In the genomic region with DNA sequence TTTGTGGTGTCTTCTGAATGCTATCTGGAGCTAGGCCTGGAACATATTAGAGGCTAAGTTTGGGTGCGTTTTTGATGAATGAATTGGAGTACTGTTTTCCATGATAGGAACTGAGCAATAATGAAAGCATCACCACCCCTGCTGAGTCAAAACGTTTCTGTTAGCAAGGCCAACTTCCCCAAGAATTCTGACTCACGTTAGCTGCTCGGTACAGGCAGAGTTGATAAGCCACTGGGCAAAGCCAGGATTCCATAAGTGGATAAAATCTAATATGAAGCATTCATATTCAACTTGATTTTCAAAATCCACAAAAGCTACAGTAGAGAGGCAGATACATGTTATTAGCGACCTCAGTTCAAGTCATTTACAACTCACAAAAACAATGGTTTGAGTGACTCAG, we compare ENCODE assay signal across 22 mouse cellular contexts.
A peak's percentile ranks its signal among the peaks of the same experiment; 100 is the strongest.
DNase-seq lines count a peak whose midpoint lies in the region; ATAC-seq and TF ChIP-seq lines count a peak whose summit lies in the region.
"Had no signal": no experiment of that assay in that cellular context is flagged by ENCODE, and none has a peak within 500 bp of the region (broad histone marks: within the 10 kb centered on the region; RNA-seq: fewer than 3 reads in every experiment).

No protein-coding gene starts in this region.

- H3K27ac ChIP-seq in liver, adult 2 months (replicated peaks; ENCODE audit: insufficient read depth, low read depth, low read length): no peak overlapping the region
- H3K27ac ChIP-seq in liver, embryonic 11.5 days (ENCODE audit: low read depth, low read length): no peak overlapping the region
- H3K27ac ChIP-seq in intestine, embryonic 16.5 days (ENCODE audit: low read length): no peak overlapping the region; the same call in 1 of the 2 replicates
- H3K27ac ChIP-seq in forebrain, embryonic 13.5 days: no peak overlapping the region
- H3K27ac ChIP-seq: embryonic facial prominence, embryonic 13.5 days; embryonic facial prominence, embryonic 15.5 days; forebrain, embryonic 10.5 days; forebrain, embryonic 12.5 days; forebrain, embryonic 15.5 days had no signal

- whole genome bisulfite sequencing in liver, adult 2 months: 72% methylated on average over 5 of the region's 5 CpGs
- WGBS in liver, embryonic 11.5 days: 69% methylated on average over 5 of the region's 5 CpGs
- 63% methylated on average over 5 of the region's 5 CpGs for WGBS in intestine, embryonic 16.5 days
- 43% methylated on average over 5 of the region's 5 CpGs for WGBS in large intestine, adult 2 months
- WGBS in forebrain, embryonic 13.5 days: 77% methylated on average over 5 of the region's 5 CpGs

- TF ChIP-seq CTCF in liver, adult 2 months (IDR thresholded peaks at IDR 0.05; ENCODE audit: low read depth, low read length): no peak

- no peaks in the 10 kb centered on the region for H3K36me3 ChIP-seq in liver, adult 2 months (ENCODE audit: control insufficient read depth, insufficient read depth, low read length)
- H3K36me3 ChIP-seq in liver, embryonic 11.5 days (ENCODE audit: control insufficient read depth, insufficient read depth, low read length): no peaks in the 10 kb centered on the region
- H3K36me3 ChIP-seq in intestine, embryonic 16.5 days (ENCODE audit: control insufficient read depth, insufficient read depth, low read length): no peaks in the 10 kb centered on the region
- H3K36me3 ChIP-seq in forebrain, embryonic 13.5 days (ENCODE audit: poor library complexity, severe bottlenecking): no peaks in the 10 kb centered on the region
- H3K36me3 ChIP-seq: embryonic facial prominence, embryonic 13.5 days; embryonic facial prominence, embryonic 15.5 days; forebrain, embryonic 10.5 days; forebrain, embryonic 12.5 days; forebrain, embryonic 15.5 days had no signal

- H3K27me3 ChIP-seq in liver, adult 2 months (ENCODE audit: control insufficient read depth, insufficient read depth, low read length): no peaks in the 10 kb centered on the region
- H3K27me3 ChIP-seq in liver, embryonic 11.5 days (replicated peaks; ENCODE audit: control insufficient read depth, insufficient read depth, low read length): no peaks in the 10 kb centered on the region
- H3K27me3 ChIP-seq in intestine, embryonic 16.5 days (replicated peaks; ENCODE audit: control insufficient read depth, insufficient read depth, low read length): no peaks in the 10 kb centered on the region
- no peaks in the 10 kb centered on the region for H3K27me3 ChIP-seq in forebrain, embryonic 13.5 days
- H3K27me3 ChIP-seq: embryonic facial prominence, embryonic 13.5 days; embryonic facial prominence, embryonic 15.5 days; forebrain, embryonic 12.5 days; forebrain, embryonic 15.5 days had no signal

- ATAC-seq in liver, embryonic 11.5 days (replicated peaks; ENCODE audit: low FRiP score): no peak
- peak; percentile 57 for ATAC-seq in intestine, embryonic 16.5 days
- ATAC-seq in forebrain, embryonic 13.5 days: no peak
- no peak for ATAC-seq in megakaryocyte-erythroid progenitor cell, adult 5-6 weeks (replicated peaks; ENCODE audit: low FRiP score, low TSS enrichment, poor library complexity, severe bottlenecking)
- ATAC-seq: forebrain, embryonic 15.5 days; forebrain, postnatal 0 days had no signal

- H3K4me1 ChIP-seq in liver, adult 2 months (ENCODE audit: control insufficient read depth, insufficient read depth, low read length): no peaks in the 10 kb centered on the region
- H3K4me1 ChIP-seq in liver, embryonic 11.5 days (replicated peaks; ENCODE audit: control insufficient read depth, insufficient read depth, low read length): no peaks in the 10 kb centered on the region
- H3K4me1 ChIP-seq in intestine, embryonic 16.5 days (ENCODE audit: control insufficient read depth, insufficient read depth, low read length): no peaks in the 10 kb centered on the region
- no peaks in the 10 kb centered on the region for H3K4me1 ChIP-seq in forebrain, embryonic 13.5 days
- H3K4me1 ChIP-seq: embryonic facial prominence, embryonic 13.5 days; embryonic facial prominence, embryonic 15.5 days; forebrain, embryonic 10.5 days; forebrain, embryonic 12.5 days; forebrain, embryonic 15.5 days had no signal

- H3K9ac ChIP-seq in liver, adult 2 months (ENCODE audit: low read depth, low read length): no peak overlapping the region
- H3K9ac ChIP-seq in liver, embryonic 11.5 days (ENCODE audit: low read depth, low read length): no peak overlapping the region
- no peak overlapping the region for H3K9ac ChIP-seq in intestine, embryonic 16.5 days (ENCODE audit: low read depth, low read length)
- no peak overlapping the region for H3K9ac ChIP-seq in forebrain, embryonic 13.5 days
- H3K9ac ChIP-seq: embryonic facial prominence, embryonic 13.5 days; embryonic facial prominence, embryonic 15.5 days; forebrain, embryonic 12.5 days; forebrain, embryonic 15.5 days; forebrain, postnatal 0 days had no signal

- TF ChIP-seq POLR2A in liver, adult 2 months (IDR thresholded peaks at IDR 0.05; ENCODE audit: extremely low read depth, insufficient read depth, low read length): no peak

- no peak overlapping the region for H3K4me3 ChIP-seq in liver, adult 2 months (ENCODE audit: insufficient read depth, low read depth, low read length)
- H3K4me3 ChIP-seq in liver, embryonic 11.5 days (ENCODE audit: low read depth, low read length): no peak overlapping the region
- no peak overlapping the region for H3K4me3 ChIP-seq in intestine, embryonic 16.5 days (ENCODE audit: low read length)
- H3K4me3 ChIP-seq in forebrain, embryonic 13.5 days: no peak overlapping the region
- H3K4me3 ChIP-seq: embryonic facial prominence, embryonic 13.5 days; embryonic facial prominence, embryonic 15.5 days; erythroblast, embryonic 14.5 days; forebrain, embryonic 10.5 days; forebrain, embryonic 12.5 days; forebrain, embryonic 15.5 days had no signal

- peak; percentile 2 for DNase-seq in liver, adult 2 months (ENCODE audit: extremely low read depth, low read depth, low spot score)
- DNase-seq in liver, embryonic 11.5 days (ENCODE audit: low spot score): no peak
- DNase-seq in large intestine, adult 2 months (ENCODE audit: low read depth, low spot score): peak; percentile 16
- no peak for DNase-seq in cerebellum, postnatal 36 days
- DNase-seq: adrenal gland, adult 2 months; adrenal gland, postnatal 10 days; adrenal gland, postnatal 25 days; cerebellum, adult 11 months; cerebellum, adult 18-20 months; cerebellum, adult 8-10 months; cerebellum, adult 9-11 months; cerebellum, postnatal 14 days; forebrain, postnatal 0 days had no signal

- H3K4me2 ChIP-seq in liver, embryonic 11.5 days: no peak overlapping the region
- H3K4me2 ChIP-seq in intestine, embryonic 16.5 days (ENCODE audit: low read depth, low read length): no peak overlapping the region
- H3K4me2 ChIP-seq in forebrain, embryonic 13.5 days: no peak overlapping the region
- H3K4me2 ChIP-seq: embryonic facial prominence, embryonic 13.5 days; embryonic facial prominence, embryonic 15.5 days; forebrain, embryonic 12.5 days; forebrain, embryonic 15.5 days had no signal

- no peaks in the 10 kb centered on the region for H3K79me2 ChIP-seq in liver, adult 2 months (ENCODE audit: control insufficient read depth, insufficient read depth, low read length)

- H3K9me3 ChIP-seq in liver, embryonic 11.5 days (ENCODE audit: control insufficient read depth, low read length): no peaks in the 10 kb centered on the region
- H3K9me3 ChIP-seq in intestine, embryonic 16.5 days (ENCODE audit: control insufficient read depth, low read length): no peaks in the 10 kb centered on the region
- no peaks in the 10 kb centered on the region for H3K9me3 ChIP-seq in forebrain, embryonic 13.5 days (replicated peaks)
- H3K9me3 ChIP-seq: embryonic facial prominence, embryonic 13.5 days; embryonic facial prominence, embryonic 15.5 days; forebrain, embryonic 10.5 days; forebrain, embryonic 12.5 days; forebrain, embryonic 15.5 days had no signal

Comparison
In these comparisons a context has a peak if more than half of its experiments do, and no peak if none do; other contexts are left out.
1. DNase-seq: peak in liver, adult 2 months (single experiment) and large intestine, adult 2 months (single experiment); none in liver, embryonic 11.5 days (single experiment) and cerebellum, postnatal 36 days (0 of 2).